Mouse (Mus musculus): ENCODE data around the gene Poldip3.

Poldip3 gene

GRCm38 (mm10) chr15:83149196-83150072, at the start of gene Poldip3:
Gene Poldip3, minus strand, starts transcription at chr15:83149384.
- DNase-seq, result peak; percentile 98

DNA sequence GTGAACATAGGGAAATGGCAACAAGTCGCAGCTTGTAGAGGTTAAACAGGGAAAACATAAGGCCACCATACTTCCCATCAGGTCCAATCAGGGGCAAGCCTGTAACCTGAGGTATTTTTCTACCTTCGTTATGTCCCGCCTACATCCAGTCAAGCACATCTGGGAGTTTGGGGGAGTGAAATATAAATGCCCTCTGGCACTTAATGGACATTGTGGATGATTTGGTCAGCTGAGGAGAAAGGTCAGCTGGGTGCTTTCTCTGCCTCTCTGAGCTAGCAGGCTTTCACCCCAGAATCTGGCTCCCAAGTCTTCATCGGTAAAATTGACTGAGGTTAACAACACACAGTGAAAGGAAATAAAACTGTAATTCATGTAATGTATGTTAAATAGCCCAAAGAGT, 44.2 kb upstream of the Poldip3 start:
- DNase-seq, result no peak

DNA sequence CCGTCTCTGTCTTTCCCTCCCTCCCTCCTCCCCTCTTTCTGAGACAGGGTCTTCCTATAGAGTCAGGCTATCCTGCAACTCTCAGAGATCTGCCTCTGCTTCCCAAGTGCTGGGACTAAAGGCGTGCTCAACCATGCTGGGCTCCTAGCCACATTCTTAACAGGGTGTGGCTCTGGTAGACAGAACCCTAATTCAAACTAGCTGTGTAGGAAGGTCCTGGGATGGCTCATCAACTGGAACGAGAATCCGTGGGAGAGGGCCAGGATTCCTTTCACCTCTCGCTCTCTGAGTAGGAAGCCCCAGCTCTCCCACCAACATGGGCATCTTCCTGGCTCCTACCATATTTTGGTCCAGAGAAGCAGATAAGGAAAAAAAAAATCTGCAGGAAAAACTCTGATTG, 33.2 kb upstream of the Poldip3 start:
- peak; percentile 32 to 35 for DNase-seq

DNA sequence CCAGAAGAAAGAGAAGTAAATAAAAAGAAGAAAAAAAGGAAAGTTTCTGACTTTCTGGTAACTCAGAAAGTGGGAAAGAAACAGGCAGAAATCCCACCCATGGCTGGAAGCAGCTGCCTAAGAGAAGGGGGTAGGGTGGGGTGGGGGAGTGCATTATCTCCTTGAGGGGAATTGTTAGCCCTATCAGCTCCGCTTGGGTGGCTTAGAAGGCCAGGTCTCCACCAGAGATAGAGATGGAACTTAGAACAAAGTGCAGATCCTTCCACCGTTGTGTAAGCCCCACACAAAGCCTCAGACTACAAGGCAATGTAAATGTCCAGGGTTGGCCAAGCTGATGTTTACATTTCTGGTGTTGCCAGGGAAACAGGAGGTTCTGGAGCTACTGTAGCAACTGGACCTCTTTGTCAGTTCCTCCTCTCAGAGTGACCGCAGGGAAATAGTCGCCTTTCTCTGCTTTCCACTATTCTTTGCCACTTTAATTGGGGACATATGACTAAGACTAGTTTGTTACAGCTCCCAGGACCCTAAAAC, 32.7 kb upstream of the Poldip3 start:
- peak; percentile 41 to 52 for DNase-seq

DNA sequence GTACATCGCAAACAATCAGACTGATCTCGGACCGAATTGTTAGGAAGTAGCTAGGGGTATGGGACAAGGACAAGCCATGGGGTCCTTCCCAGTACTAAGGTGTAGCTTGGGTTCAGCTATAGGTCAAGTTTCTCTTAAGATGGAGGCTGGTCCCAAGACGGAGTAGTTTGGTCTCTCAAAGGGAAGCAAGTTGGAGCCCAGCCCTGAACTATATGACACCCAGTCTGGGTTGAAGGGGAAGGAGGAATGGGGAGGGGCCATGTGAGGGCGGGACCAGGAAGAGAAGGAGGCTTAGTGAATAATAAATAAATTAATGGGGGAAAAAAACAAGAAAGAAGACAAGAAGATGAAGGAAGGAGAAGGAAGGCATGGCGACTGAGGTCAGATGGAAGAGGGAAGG, 30.8 kb upstream of the Poldip3 start:
- no peak for DNase-seq

GRCm38 (mm10) chr15:83176653-83177052, 27.5 kb upstream of the Poldip3 start:
- DNase-seq, result no peak

DNA sequence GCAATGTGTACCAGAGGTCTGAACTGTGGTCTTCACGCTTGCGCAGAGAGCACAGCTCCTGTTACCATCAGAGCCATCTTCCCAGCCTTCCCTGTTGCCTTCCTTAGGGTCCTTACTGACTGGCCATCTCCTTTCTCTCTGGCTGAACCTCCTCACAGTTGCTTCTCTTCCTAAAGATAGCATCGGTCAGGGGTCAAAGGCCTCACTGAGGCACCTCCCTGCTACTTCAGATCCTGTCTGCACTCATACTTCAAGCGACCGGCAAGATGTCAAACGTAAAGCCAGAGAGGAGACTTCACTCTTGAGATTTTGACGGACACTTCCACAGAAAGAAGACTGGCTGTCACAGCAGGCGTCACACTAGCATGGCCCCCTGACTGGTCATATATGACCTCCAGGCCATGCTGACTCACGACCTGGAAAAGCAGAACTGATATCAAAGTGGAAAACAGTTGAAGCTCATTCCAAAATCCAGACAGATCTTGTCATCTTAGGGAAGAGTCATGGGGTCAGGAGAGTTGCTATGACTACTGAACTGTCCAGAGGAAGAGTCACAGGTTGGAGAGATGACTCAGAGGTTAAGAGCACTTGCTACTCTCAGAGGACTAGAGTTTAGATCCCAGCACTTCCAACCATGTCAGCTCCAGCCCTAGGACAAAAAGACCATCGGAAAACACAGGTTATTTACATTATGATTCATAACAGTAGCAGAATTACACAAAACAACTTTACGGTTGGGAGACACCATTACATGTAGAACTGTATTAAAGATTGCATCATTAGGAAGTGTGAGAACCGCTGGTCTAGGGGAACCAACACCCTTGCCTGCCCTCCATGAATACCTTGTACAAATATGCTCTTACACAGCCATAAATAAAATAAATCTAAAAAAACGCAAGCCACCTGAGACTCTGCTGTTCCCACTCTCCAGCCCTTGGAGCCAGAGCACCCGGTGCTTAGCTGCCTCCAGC, 25.0 kb upstream of the Poldip3 start:
- no peak for DNase-seq

- no peak for DNase-seq
These were observed 23.6 kb upstream of the Poldip3 start, which contains the start of gene Cyb5r3 for GRCm38 (mm10) chr15:83172492-83173429. Gene Cyb5r3, minus strand, starts transcription at chr15:83172592.

GRCm38 (mm10) chr15:83171712-83172481, 22.7 kb upstream of the Poldip3 start:
- DNase-seq, result peak; percentile 97 to 98

- DNase-seq, result no peak
These were observed 21.9 kb upstream of the Poldip3 start for GRCm38 (mm10) chr15:83170956-83171659.

GRCm38 (mm10) chr15:83169772-83170722, 20.9 kb upstream of the Poldip3 start:
- DNase-seq, result peak; percentile 76 to 87

- DNase-seq, result peak; percentile 41 to 59
These were observed 19.9 kb upstream of the Poldip3 start for GRCm38 (mm10) chr15:83168875-83169771.

- no peak for DNase-seq
These were observed 19.1 kb upstream of the Poldip3 start for GRCm38 (mm10) chr15:83168311-83168710.

GRCm38 (mm10) chr15:83167550-83168065, 18.4 kb upstream of the Poldip3 start:
- no peak for DNase-seq

DNA sequence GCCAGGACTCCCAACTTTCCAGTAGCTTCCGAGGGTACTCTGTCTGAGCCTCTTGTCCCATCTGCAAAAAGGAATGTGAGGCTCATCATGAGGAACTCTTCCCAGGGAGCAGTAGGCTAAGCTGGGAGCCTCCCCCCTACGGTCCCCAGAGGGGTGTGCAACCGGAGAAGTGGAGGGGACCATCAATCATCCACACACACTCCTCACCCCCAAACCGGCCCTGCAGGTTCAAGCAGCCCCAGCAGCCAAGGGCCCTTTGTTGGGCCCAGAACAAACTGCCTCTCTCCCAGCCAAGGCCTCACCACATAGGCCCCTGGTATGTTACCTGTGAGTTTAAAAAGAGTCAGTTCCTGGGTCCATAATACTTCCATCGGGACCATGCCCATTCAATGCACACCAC, 17.9 kb upstream of the Poldip3 start:
- peak; percentile 69 to 82 for DNase-seq

DNA sequence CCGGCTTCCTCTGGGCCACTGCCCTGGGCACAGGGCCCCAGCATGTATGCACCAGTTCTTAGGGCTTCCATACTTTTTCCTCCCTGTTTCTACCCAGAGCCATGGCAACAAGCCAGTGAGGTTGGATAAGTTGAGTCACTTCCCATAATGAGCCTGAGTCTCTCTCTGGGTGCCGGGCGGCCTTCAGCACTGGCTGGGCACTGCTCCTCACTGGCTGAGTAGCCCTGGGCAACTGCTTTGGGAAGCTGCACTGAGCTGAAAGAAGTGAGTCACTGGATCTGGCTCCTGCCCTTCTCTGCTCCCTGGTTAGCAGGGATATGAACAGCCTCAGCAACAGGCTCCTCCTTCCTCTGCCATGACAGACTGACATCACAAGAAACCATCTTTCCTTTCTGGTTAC, 17.5 kb upstream of the Poldip3 start:
- peak; percentile 66 to 70 for DNase-seq

DNA sequence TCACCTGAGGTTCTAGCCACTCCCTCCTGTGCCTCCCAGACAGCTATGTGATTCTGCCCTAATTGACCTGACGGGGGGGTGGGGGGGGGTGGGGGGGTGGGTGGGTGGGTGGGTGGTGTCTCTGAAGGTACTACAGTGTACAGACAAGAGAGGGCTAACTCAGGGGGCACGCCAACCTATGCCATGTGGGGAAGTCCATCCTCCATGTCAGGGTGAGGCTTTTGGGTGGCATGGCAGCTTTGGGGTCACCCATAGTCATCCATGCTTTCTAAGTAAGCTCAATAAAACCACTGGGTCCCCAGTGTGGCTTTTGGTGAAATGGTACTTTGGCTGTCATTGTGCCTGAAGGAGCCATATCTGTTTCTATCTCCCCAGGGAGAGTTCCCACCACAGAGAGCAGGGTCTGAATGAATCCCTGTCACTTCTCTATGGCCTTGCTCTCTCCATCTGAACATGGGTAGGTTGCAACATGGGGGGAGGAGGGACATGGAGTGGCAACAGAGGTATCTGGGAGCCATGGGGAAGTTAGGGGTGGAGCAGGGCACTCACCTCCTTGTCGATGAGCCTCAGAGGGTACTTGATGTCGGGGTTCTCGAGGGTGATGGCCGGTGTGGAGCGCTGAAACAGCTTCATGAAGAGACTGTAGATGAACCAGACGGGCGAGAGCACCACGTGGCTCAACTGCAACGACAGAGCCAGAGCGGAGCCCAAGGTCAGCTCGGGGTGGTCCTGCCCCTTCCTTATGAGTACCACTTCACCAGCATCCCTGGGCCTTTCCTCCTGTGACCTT, 16.5 kb upstream of the Poldip3 start:
- DNase-seq, result peak in 1 of 2 experiments; percentile 44

Measured in lung, adult 18-20 months (tissue).